Mouse (Mus musculus) heart, postnatal 25 days (tissue): ENCODE data around the gene Cblb. TPM values are rescaled to one million over a fixed set of nuclear protein-coding genes. Genes with fewer than 3 reads are reported as not detected.

Source experiments
- DNase-seq: peaks from one replicate; pipeline ENCODE4 v3.0.0; 2022; ENCODE audit warnings: low spot score
- intact Hi-C: fragments of 180-260 bp; cut with DNase I; formaldehyde crosslinking; loops from one replicate; pipeline ENCODE4 v1.15.1; 2025
- total RNA-seq, 2 experiments: library from RNA; stranded (reverse); gene quantifications; 2 replicates each; pipeline ENCODE4 v1.2.3; 2021

The Cblb gene
- total RNA-seq, 2 experiments from 2014 or later, result 14.2 to 16.1 TPM

- intact Hi-C loops, result no loop called here
- DNase-seq, result no peak
These were observed 36.8 kb downstream of the Cblb start for GRCm38 (mm10) chr16:52067632-52068516.

- no peak for DNase-seq
- intact Hi-C loops, result no loop called here
These were observed 37.5 kb downstream of the Cblb start for GRCm38 (mm10) chr16:52068517-52068874.

GRCm38 (mm10) chr16:52069648-52070047, 38.6 kb downstream of the Cblb start:
- intact Hi-C loops, result loop anchor here (5.0 kb wide), 1 partner anchor 37 kb away; the partner anchor contains the start of gene Cblb
- DNase-seq, result no peak

GRCm38 (mm10) chr16:52070128-52070527, 39.1 kb downstream of the Cblb start:
- intact Hi-C loops, result loop anchor here (5.0 kb wide), 1 partner anchor 38 kb away; the partner anchor contains the start of gene Cblb
- DNase-seq, result no peak

- no peak for DNase-seq
- intact Hi-C loops, result loop anchor here (5.0 kb wide), 1 partner anchor 39 kb away; the partner anchor contains the start of gene Cblb
These were observed 40.3 kb downstream of the Cblb start for GRCm38 (mm10) chr16:52071290-52071689.

- no peak for DNase-seq
- intact Hi-C loops, result loop anchor here (5.0 kb wide), 1 partner anchor 39 kb away; the partner anchor contains the start of gene Cblb
These were observed 40.8 kb downstream of the Cblb start for GRCm38 (mm10) chr16:52071766-52072209.

GRCm38 (mm10) chr16:52076652-52077051, 45.6 kb downstream of the Cblb start:
- intact Hi-C loops, result no loop called here
- DNase-seq, result no peak

- intact Hi-C loops, result no loop called here
These were observed 46.9 kb downstream of the Cblb start for GRCm38 (mm10) chr16:52077901-52078300.

GRCm38 (mm10) chr16:52078758-52079474, 47.9 kb downstream of the Cblb start:
- DNase-seq, result no peak
- intact Hi-C loops, result no loop called here

More at GRCm38 (mm10) chr16:52077901-52078300, 46.9 kb downstream of the Cblb start:
- DNase-seq, result no peak

- intact Hi-C loops, result no loop called here
- DNase-seq, result no peak
These were observed 48.4 kb downstream of the Cblb start for GRCm38 (mm10) chr16:52079475-52079823.

GRCm38 (mm10) chr16:52080619-52081395, 49.8 kb downstream of the Cblb start:
- no peak for DNase-seq
- intact Hi-C loops, result no loop called here

- intact Hi-C loops, result no loop called here
- no peak for DNase-seq
These were observed 50.7 kb downstream of the Cblb start for GRCm38 (mm10) chr16:52081756-52082155.

- DNase-seq, result no peak
- intact Hi-C loops, result no loop called here
These were observed 55.9 kb downstream of the Cblb start for GRCm38 (mm10) chr16:52086793-52087450.

GRCm38 (mm10) chr16:52089354-52089753, 58.3 kb downstream of the Cblb start:
- no peak for DNase-seq
- intact Hi-C loops, result no loop called here

- intact Hi-C loops, result no loop called here
These were observed 59.9 kb downstream of the Cblb start for GRCm38 (mm10) chr16:52090899-52091298.

GRCm38 (mm10) chr16:52093325-52094253, 62.6 kb downstream of the Cblb start:
- DNase-seq, result no peak

More at GRCm38 (mm10) chr16:52090899-52091298, 59.9 kb downstream of the Cblb start:
- DNase-seq, result no peak

GRCm38 (mm10) chr16:52094735-52095459, 63.9 kb downstream of the Cblb start:
- peak; percentile 79 for DNase-seq
- intact Hi-C loops, result no loop called here

More at GRCm38 (mm10) chr16:52093325-52094253, 62.6 kb downstream of the Cblb start:
- intact Hi-C loops, result no loop called here

- peak; percentile 55 for DNase-seq
These were observed 64.6 kb downstream of the Cblb start for GRCm38 (mm10) chr16:52095643-52096042.

More at GRCm38 (mm10) chr16:52095643-52096042, 64.6 kb downstream of the Cblb start:
- intact Hi-C loops, result no loop called here
